Mouse (Mus musculus) midbrain, embryonic 12.5 days (tissue): Measurements from ENCODE around the gene Acvr1c. TPM values are rescaled to one million over a fixed set of nuclear protein-coding genes. Genes with fewer than 3 reads are reported as not detected.
A peak's percentile ranks its signal among the peaks of the same experiment; 100 is the strongest.

Source experiments
- ATAC-seq: fragments of 200-750 bp; cut with Nextera tagmentation; 2 replicates; pipeline ENCODE4 v1.8.0; 2017; ENCODE audit warnings: low read depth, moderate TSS enrichment, moderate library complexity; ENCODE audit not compliant: low FRiP score
- H3K27ac ChIP-seq: fragments of 300-500 bp; sonication (generic); replicated peaks from 2 replicates; pipeline ENCODE4 v1.5.1; 2016; ENCODE audit warnings: mild to moderate bottlenecking
- H3K27me3 ChIP-seq: fragments of 300-500 bp; sonication (generic); 2 replicates; pipeline ENCODE4 v1.6.1; 2016; ENCODE audit warnings: mild to moderate bottlenecking
- H3K36me3 ChIP-seq: fragments of 300-500 bp; sonication (generic); 2 replicates; pipeline ENCODE4 v1.6.1; 2016
- H3K4me1 ChIP-seq: fragments of 300-500 bp; sonication (generic); 2 replicates; pipeline ENCODE4 v1.6.1; 2016
- H3K4me2 ChIP-seq: fragments of 300-500 bp; sonication (generic); replicated peaks from 2 replicates; pipeline ENCODE4 v1.6.1; 2016; ENCODE audit warnings: mild to moderate bottlenecking, moderate library complexity
- H3K4me3 ChIP-seq: fragments of 300-500 bp; sonication (generic); 2 replicates; pipeline ENCODE4 v1.5.1; 2016; ENCODE audit warnings: mild to moderate bottlenecking
- H3K9ac ChIP-seq: fragments of 300-500 bp; sonication (generic); replicated peaks from 2 replicates; pipeline ENCODE4 v1.6.1; 2016; ENCODE audit warnings: mild to moderate bottlenecking, moderate library complexity
- H3K9me3 ChIP-seq: fragments of 300-500 bp; sonication (generic); 2 replicates; pipeline ENCODE4 v1.6.1; 2016; ENCODE audit warnings: mild to moderate bottlenecking
- WGBS: fragments of 180-500 bp; shearing (Covaris S2); methylation state at CpG from one replicate; pipeline ENCODE4 v1.1.7; 2016; 5-methylcytosine and 5-hydroxymethylcytosine counted together
- polyA plus RNA-seq: library from polyadenylated mRNA; unstranded; fragments of >200 nt; fragmentation: Nextera tagmentation; extraction: Ambion mirVana; gene quantifications from 2 replicates; pipeline ENCODE4 v1.2.1, GENCODE M21; 2016

The Acvr1c gene
- polyA plus RNA-seq, 1 experiment from 2014 or later: 0.20 TPM

- 83% methylated on average over 2 of the region's 2 CpGs for WGBS
- H3K9me3 ChIP-seq: no peaks in the 10 kb centered on the region
- no peaks in the 10 kb centered on the region for H3K4me1 ChIP-seq
- no peaks in the 10 kb centered on the region for H3K36me3 ChIP-seq
- no peak for ATAC-seq
- H3K4me2 ChIP-seq: no peak overlapping the region
- H3K27me3 ChIP-seq: peaks cover 12% of the 10 kb centered on the region
- no peak overlapping the region for H3K27ac ChIP-seq
- no peak overlapping the region for H3K9ac ChIP-seq
- H3K4me3 ChIP-seq: no peak overlapping the region
Observed at GRCm38 (mm10) chr2:58350657-58351056, 7.0 kb downstream of the Acvr1c start.

DNA sequence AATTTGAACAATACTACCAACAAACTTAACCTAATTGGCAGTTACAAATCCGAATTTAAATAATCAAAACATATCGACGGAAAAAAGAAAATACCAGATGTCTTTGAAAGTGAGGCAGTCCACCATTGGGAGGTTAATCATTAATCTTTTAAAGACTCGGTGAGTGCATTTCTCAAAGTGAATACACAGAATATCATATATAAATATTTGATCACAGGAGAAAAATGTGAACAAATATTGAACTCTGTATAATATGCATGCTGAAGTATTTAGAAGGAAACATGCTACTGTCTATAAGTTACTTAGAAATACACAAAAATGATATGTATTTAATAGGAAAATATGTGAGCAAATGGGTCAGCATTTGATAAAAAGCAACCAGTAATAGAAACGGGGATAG lies 21.0 kb downstream of the Acvr1c start:
- no peaks in the 10 kb centered on the region for H3K9me3 ChIP-seq
- H3K27me3 ChIP-seq: no peaks in the 10 kb centered on the region
- ATAC-seq: no peak
- no peaks in the 10 kb centered on the region for H3K36me3 ChIP-seq
- H3K4me1 ChIP-seq: no peaks in the 10 kb centered on the region
- H3K9ac ChIP-seq: no peak overlapping the region
- WGBS: 89% methylated on average over 5 of the region's 5 CpGs
- H3K27ac ChIP-seq: no peak overlapping the region
- no peak overlapping the region for H3K4me2 ChIP-seq
- H3K4me3 ChIP-seq: no peak overlapping the region

DNA sequence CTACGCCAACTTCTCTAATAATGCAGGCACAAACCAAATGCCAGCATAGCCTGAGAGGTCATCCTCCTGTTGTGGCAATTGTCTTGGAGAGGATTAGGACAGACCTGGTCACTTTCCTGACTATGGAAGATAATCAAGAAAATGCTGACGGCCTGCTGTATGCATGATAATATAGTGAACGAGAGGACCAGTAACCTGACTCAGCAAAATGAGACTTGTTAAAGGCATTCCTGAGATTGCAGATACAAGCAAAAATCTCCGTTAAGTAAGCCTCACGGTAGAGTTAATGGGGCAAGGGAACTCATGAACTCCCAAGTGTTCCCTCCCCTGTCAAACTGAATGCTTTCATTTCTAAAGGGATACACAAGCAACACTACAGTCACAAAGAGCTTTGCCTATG lies 28.1 kb downstream of the Acvr1c start:
- H3K9ac ChIP-seq: no peak overlapping the region
- H3K36me3 ChIP-seq: no peaks in the 10 kb centered on the region
- H3K4me1 ChIP-seq: 0 out of 2 replicates have a peak, but pooled peaks cover under 1% of the 10 kb centered on the region
- 88% methylated on average over 5 of the region's 5 CpGs for WGBS
- H3K4me2 ChIP-seq: no peak overlapping the region
- H3K4me3 ChIP-seq: no peak overlapping the region
- ATAC-seq: no peak
- H3K27me3 ChIP-seq: no peaks in the 10 kb centered on the region
- no peak overlapping the region for H3K27ac ChIP-seq
- no peaks in the 10 kb centered on the region for H3K9me3 ChIP-seq

- Histone ChIP-seq H3K27ac (peak overlapping the region; percentile 7; the same call in 1 of the 2 replicates), H3K27me3 (no peaks in the 10 kb centered on the region), H3K9ac (peak overlapping the region; percentile 62), H3K36me3 (no peaks in the 10 kb centered on the region), H3K4me1 (peaks cover 6% of the 10 kb centered on the region; the same call in 1 of the 2 replicates), H3K9me3 (no peaks in the 10 kb centered on the region), H3K4me3 (peak overlapping the region; percentile 42), H3K4me2 (peak overlapping the region; percentile 61)
- 10% methylated on average over 23 of the region's 23 CpGs for WGBS
- peak; percentile 95 for ATAC-seq
Observed at GRCm38 (mm10) chr2:58324118-58324901, 33.4 kb downstream of the Acvr1c start.

GRCm38 (mm10) chr2:58323274-58323673 lies 34.4 kb downstream of the Acvr1c start:
- 82% methylated on average over 6 of the region's 6 CpGs for WGBS
- Histone ChIP-seq H3K36me3 (no peaks in the 10 kb centered on the region), H3K4me3 (no peak overlapping the region), H3K27me3 (no peaks in the 10 kb centered on the region), H3K9ac (no peak overlapping the region), H3K4me2 (no peak overlapping the region), H3K9me3 (no peaks in the 10 kb centered on the region), H3K4me1 (peaks cover 6% of the 10 kb centered on the region; the same call in 1 of the 2 replicates), H3K27ac (no peak overlapping the region)
- no peak for ATAC-seq

- 91% methylated on average over 7 of the region's 7 CpGs for WGBS
- Histone ChIP-seq H3K27ac (no peak overlapping the region), H3K36me3 (no peaks in the 10 kb centered on the region), H3K9ac (no peak overlapping the region), H3K9me3 (no peaks in the 10 kb centered on the region), H3K4me2 (no peak overlapping the region), H3K27me3 (no peaks in the 10 kb centered on the region), H3K4me3 (no peak overlapping the region), H3K4me1 (no peaks in the 10 kb centered on the region)
- ATAC-seq: no peak
Observed at GRCm38 (mm10) chr2:58316186-58316585, 41.5 kb downstream of the Acvr1c start.

GRCm38 (mm10) chr2:58309695-58310094 lies 48.0 kb downstream of the Acvr1c start:
- no peaks in the 10 kb centered on the region for H3K4me1 ChIP-seq
- no peak overlapping the region for H3K27ac ChIP-seq
- H3K9ac ChIP-seq: no peak overlapping the region
- H3K27me3 ChIP-seq: no peaks in the 10 kb centered on the region
- WGBS: 81% methylated on average over 3 of the region's 3 CpGs
- H3K4me2 ChIP-seq: no peak overlapping the region
- no peaks in the 10 kb centered on the region for H3K36me3 ChIP-seq
- ATAC-seq: no peak
- H3K4me3 ChIP-seq: no peak overlapping the region
- H3K9me3 ChIP-seq: no peaks in the 10 kb centered on the region

GRCm38 (mm10) chr2:58304450-58304849 lies 53.2 kb downstream of the Acvr1c start:
- Histone ChIP-seq H3K27ac (no peak overlapping the region), H3K4me2 (no peak overlapping the region), H3K4me3 (no peak overlapping the region), H3K9ac (no peak overlapping the region), H3K36me3 (no peaks in the 10 kb centered on the region), H3K9me3 (no peaks in the 10 kb centered on the region), H3K4me1 (no peaks in the 10 kb centered on the region), H3K27me3 (no peaks in the 10 kb centered on the region)
- WGBS: 77% methylated on average over 3 of the region's 3 CpGs
- no peak for ATAC-seq

- no peak overlapping the region for H3K9ac ChIP-seq
- H3K4me3 ChIP-seq: no peak overlapping the region
- 17% methylated on average over 9 of the region's 9 CpGs for WGBS
- ATAC-seq: peak; percentile 58; the same call in 1 of the 2 replicates
- H3K9me3 ChIP-seq: no peaks in the 10 kb centered on the region
- peaks cover 10% of the 10 kb centered on the region for H3K4me1 ChIP-seq
- no peak overlapping the region for H3K27ac ChIP-seq
- H3K36me3 ChIP-seq: no peaks in the 10 kb centered on the region
- H3K4me2 ChIP-seq: no peak overlapping the region
- no peaks in the 10 kb centered on the region; the same call in 1 of the 2 replicates for H3K27me3 ChIP-seq
Observed at GRCm38 (mm10) chr2:58289759-58290431, 67.8 kb downstream of the Acvr1c start.

DNA sequence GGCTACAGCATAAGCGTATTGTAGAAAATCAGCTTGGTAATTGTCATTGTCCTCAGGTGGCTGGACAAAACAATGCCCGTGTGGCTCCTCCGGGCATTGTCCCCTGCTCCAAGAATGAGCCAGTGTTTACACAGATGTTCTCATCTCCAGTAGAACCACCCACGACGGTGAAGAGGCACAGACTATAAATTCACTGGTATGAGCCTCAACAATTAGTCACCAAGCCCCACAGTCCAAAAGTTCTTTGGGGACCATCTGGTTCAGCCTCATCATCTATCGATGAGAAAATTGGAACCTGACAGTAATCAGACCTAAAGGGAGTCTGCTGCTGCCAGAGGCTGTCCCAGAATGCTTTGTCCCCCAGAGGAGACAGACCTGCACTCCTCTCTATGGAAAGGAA lies 68.4 kb downstream of the Acvr1c start:
- Histone ChIP-seq H3K4me2 (no peak overlapping the region), H3K9me3 (no peaks in the 10 kb centered on the region), H3K36me3 (no peaks in the 10 kb centered on the region), H3K9ac (no peak overlapping the region), H3K27me3 (no peaks in the 10 kb centered on the region; the same call in 1 of the 2 replicates), H3K27ac (no peak overlapping the region), H3K4me3 (no peak overlapping the region), H3K4me1 (peaks cover 10% of the 10 kb centered on the region)
- peak; percentile 38; the same call in 1 of the 2 replicates for ATAC-seq
- WGBS: 64% methylated on average over 6 of the region's 6 CpGs

DNA sequence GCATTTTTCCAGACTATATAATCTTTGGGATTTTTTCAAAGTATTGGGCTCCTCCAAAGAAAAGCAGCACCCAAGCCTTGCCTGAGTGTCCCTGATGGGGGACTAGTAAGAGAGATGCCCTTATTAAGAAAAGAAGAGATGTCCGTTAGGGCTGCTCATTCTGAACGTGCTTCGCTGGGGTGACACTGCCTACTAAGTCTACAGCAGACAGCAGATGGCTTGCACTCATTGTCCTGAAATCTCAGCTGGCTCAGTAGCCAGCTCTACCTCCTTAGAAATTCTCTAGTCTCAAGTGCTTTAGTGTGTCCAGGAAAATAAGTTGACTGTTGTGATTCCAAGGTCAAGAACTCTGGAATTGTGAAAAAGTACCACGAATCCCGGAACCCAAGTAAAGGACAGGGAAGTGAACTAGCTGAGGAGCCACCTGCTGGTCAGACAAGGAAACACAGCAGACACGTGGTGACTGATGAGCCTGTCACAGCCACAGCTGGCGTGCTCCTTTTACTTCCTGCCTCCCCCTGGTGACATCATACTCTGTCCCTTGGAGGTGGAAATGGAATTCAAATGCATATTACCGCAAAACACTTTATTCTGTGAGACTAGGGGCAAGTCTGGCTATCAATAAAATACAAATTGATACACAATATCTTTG lies 75.3 kb downstream of the Acvr1c start:
- peak; percentile 77 for ATAC-seq
- no peaks in the 10 kb centered on the region; the same call in 1 of the 2 replicates for H3K27me3 ChIP-seq

GRCm38 (mm10) chr2:58281046-58281445 lies 76.6 kb downstream of the Acvr1c start:
- Histone ChIP-seq H3K9me3 (no peaks in the 10 kb centered on the region), H3K27ac (no peak overlapping the region), H3K4me3 (no peak overlapping the region), H3K4me2 (no peak overlapping the region), H3K27me3 (no peaks in the 10 kb centered on the region; the same call in 1 of the 2 replicates), H3K9ac (no peak overlapping the region), H3K4me1 (no peaks in the 10 kb centered on the region), H3K36me3 (no peaks in the 10 kb centered on the region)
- ATAC-seq: no peak
- 78% methylated on average over 3 of the region's 3 CpGs for WGBS

More for the DNA sequence above, 75.3 kb downstream of the Acvr1c start:
- H3K36me3 ChIP-seq: no peaks in the 10 kb centered on the region
- H3K4me1 ChIP-seq: no peaks in the 10 kb centered on the region
- no peak overlapping the region for H3K27ac ChIP-seq
- no peak overlapping the region for H3K4me3 ChIP-seq
- WGBS: 56% methylated on average over 8 of the region's 8 CpGs
- H3K9me3 ChIP-seq: no peaks in the 10 kb centered on the region
- no peak overlapping the region for H3K9ac ChIP-seq
- no peak overlapping the region for H3K4me2 ChIP-seq
